Mouse (Mus musculus) bone marrow, adult 2 months (tissue): Measurements from ENCODE around the gene C130050O18Rik.

Source experiments
- CTCF ChIP-seq: fragments of 200-500 bp; IDR thresholded peaks from 2 replicates; pipeline ENCODE4 v1.5.1; 2011; ENCODE audit warnings: low read length, control low read depth; ENCODE audit not compliant: control insufficient read depth, insufficient read depth
- POLR2A ChIP-seq: fragments of 200-500 bp; IDR thresholded peaks from 2 replicates; pipeline ENCODE4 v1.6.1; 2011; ENCODE audit warnings: low read depth, mild to moderate bottlenecking, control low read depth, low read length, borderline replicate concordance; ENCODE audit not compliant: control insufficient read depth

DNA sequence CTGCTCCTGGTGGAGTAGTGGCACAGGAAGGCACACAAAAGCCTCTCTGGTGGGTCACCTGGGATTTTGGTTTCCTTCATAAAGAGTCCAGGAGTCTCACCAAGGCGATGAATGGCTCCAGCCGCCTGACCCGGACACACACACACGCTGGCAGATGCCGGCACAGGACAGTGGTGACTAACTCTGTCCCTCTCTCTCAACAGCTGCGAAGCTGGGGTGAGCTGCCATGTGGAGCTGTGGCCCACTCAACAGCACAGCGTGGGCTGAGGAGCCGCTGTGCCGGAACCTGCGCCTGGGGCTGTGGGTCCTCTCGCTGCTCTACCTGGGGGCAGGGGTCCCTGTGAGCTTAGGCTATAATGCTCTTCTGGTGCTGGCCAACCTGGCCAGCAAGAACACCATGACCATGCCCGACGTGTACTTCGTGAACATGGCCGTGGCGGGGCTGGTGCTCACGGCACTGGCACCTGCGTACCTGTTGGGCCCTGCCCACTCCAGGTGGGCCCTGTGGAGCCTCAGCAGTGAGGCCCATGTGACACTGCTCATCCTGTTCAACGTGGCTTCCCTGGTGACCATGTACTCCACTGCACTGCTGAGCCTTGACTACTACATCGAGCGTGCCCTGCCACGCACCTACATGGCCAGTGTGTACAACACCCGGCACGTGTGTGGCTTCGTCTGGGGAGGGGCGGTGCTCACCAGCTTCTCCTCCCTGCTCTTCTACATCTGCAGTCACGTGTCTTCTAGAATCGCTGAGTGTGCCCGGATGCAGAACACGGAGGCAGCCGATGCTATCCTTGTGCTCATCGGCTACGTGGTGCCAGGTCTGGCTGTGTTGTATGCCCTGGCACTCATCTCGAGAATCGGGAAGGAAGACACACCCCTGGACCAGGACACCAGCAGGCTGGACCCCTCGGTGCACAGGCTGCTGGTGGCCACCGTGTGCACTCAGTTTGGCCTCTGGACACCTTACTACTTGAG lies 12.6 kb upstream of the C130050O18Rik start:
- TF ChIP-seq POLR2A (no peak), CTCF (no peak)
